Mouse (Mus musculus): ENCODE results near the gene Pdrg1. TPM values are rescaled to one million over a fixed set of nuclear protein-coding genes. Genes with fewer than 3 reads are reported as not detected.

Pdrg1 gene
- total and polyA plus RNA-seq, 3 experiments, result 117 to 127 (median 125) TPM

GRCm38 (mm10) chr2:153015804-153016203, 577 bp upstream of the Pdrg1 start:
- TF ChIP-seq POLR2A (IDR thresholded peaks at IDR 0.05; ENCODE audit: insufficient read depth, low read depth, low read length) (no peak), EP300 (IDR thresholded peaks at IDR 0.05; ENCODE audit: insufficient read depth, low read depth, low read length) (no peak), CTCF (IDR thresholded peaks at IDR 0.05) (no peak)

DNA sequence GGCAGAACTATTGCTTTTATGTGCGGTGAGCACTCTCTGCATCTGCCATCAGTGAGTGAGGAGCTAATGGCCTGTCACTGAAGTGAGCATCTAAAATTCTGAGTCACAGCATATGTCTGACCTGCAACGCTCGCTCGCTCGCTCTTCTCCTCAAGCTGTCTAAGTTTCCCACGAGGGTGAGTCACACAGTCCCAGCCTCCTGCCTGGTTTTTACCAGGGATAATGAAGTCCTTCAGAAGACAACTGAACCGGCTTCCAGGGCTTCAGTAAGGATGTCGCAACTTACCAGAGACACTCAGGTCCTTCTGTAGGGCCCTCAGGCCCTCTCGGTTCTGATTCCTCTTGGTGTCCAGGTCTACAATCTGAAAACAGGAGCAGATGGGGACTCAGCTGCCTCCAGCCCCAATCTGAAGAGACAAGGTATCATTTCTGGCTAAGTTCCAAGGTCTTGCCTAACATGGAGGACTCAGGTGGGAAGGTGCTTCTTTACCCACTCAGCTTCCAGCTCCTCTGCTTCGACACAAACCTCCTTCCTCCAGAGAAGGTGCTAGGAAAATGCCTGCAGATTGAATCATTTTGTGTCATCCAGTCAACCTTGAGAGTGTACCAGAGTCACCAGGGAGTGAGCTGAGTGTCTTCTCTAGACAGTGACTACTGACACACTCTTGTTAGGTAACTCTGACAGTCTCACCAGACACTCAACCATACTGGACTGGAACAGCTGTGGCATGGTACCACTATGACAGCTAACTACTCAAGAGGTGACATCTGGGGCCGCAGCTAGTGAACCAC, 1.3 kb downstream of the Pdrg1 start:
- intact Hi-C loops (cut with DNase I), result loop anchor here (5.0 to 10.0 kb wide), 2 partner anchors 167 to 329 kb away; partner anchors contain the start of genes Mcts2 and Tpx2

More at GRCm38 (mm10) chr2:153015804-153016203, 577 bp upstream of the Pdrg1 start:
- intact Hi-C loops (cut with DNase I), result loop anchor here (1.0 to 10.0 kb wide), 2 partner anchors 102 to 331 kb away; partner anchors contain the start of gene Mcts2
- 28% methylated on average over 8 of the region's 8 CpGs for WGBS
- no peak overlapping the region for H3K9ac ChIP-seq (ENCODE audit: low read depth, low read length)
- no peak for DNase-seq
- no peaks in the 10 kb centered on the region for H3K27me3 ChIP-seq (ENCODE audit: control insufficient read depth, insufficient read depth, low read length)
- H3K36me3 ChIP-seq (ENCODE audit: control insufficient read depth, insufficient read depth, low read length), result no peaks in the 10 kb centered on the region
- no peak overlapping the region; the same call in 1 of the 2 replicates for H3K4me3 ChIP-seq
- H3K27ac ChIP-seq, result no peak overlapping the region
- peaks cover 6% of the 10 kb centered on the region for H3K79me2 ChIP-seq (replicated peaks; ENCODE audit: control insufficient read depth, insufficient read depth, low read length)
- H3K4me1 ChIP-seq (ENCODE audit: control insufficient read depth, insufficient read depth, low read length), result peaks cover 6% of the 10 kb centered on the region

GRCm38 (mm10) chr2:153009192-153009973, 5.8 kb downstream of the Pdrg1 start:
- intact Hi-C loops (cut with DNase I), result no loop called here
- H3K27ac ChIP-seq, result no peak overlapping the region
- peaks cover 1% of the 10 kb centered on the region; the same call in 1 of the 2 replicates for H3K79me2 ChIP-seq (replicated peaks; ENCODE audit: control insufficient read depth, insufficient read depth, low read length)
- no peak overlapping the region for H3K4me3 ChIP-seq
- H3K27me3 ChIP-seq (ENCODE audit: control insufficient read depth, insufficient read depth, low read length), result no peaks in the 10 kb centered on the region
- H3K4me1 ChIP-seq (ENCODE audit: control insufficient read depth, insufficient read depth, low read length), result peaks cover 5% of the 10 kb centered on the region
- H3K36me3 ChIP-seq (ENCODE audit: control insufficient read depth, insufficient read depth, low read length), result no peaks in the 10 kb centered on the region
- TF ChIP-seq CTCF (IDR thresholded peaks at IDR 0.05) (no peak), EP300 (IDR thresholded peaks at IDR 0.05; ENCODE audit: insufficient read depth, low read depth, low read length) (no peak), POLR2A (IDR thresholded peaks at IDR 0.05; ENCODE audit: insufficient read depth, low read depth, low read length) (no peak)
- 81% methylated on average over 12 of the region's 12 CpGs for WGBS
- no peak for DNase-seq
- H3K9ac ChIP-seq (ENCODE audit: low read depth, low read length), result no peak overlapping the region

More for the DNA sequence above, 1.3 kb downstream of the Pdrg1 start:
- TF ChIP-seq CTCF (IDR thresholded peaks at IDR 0.05), result no peak
- no peak for TF ChIP-seq POLR2A (IDR thresholded peaks at IDR 0.05; ENCODE audit: insufficient read depth, low read depth, low read length)
- no peak for TF ChIP-seq EP300 (IDR thresholded peaks at IDR 0.05; ENCODE audit: insufficient read depth, low read depth, low read length)
- no peak overlapping the region for H3K9ac ChIP-seq (ENCODE audit: low read depth, low read length)
- peaks cover 6% of the 10 kb centered on the region for H3K79me2 ChIP-seq (replicated peaks; ENCODE audit: control insufficient read depth, insufficient read depth, low read length)
- no peaks in the 10 kb centered on the region for H3K27me3 ChIP-seq (ENCODE audit: control insufficient read depth, insufficient read depth, low read length)
- H3K4me1 ChIP-seq (ENCODE audit: control insufficient read depth, insufficient read depth, low read length), result peaks cover 6% of the 10 kb centered on the region
- WGBS, result 82% methylated on average over 11 of the region's 11 CpGs
- peak overlapping the region; percentile 76 for H3K4me3 ChIP-seq
- H3K27ac ChIP-seq, result no peak overlapping the region
- no peak for DNase-seq
- no peaks in the 10 kb centered on the region for H3K36me3 ChIP-seq (ENCODE audit: control insufficient read depth, insufficient read depth, low read length)

DNA sequence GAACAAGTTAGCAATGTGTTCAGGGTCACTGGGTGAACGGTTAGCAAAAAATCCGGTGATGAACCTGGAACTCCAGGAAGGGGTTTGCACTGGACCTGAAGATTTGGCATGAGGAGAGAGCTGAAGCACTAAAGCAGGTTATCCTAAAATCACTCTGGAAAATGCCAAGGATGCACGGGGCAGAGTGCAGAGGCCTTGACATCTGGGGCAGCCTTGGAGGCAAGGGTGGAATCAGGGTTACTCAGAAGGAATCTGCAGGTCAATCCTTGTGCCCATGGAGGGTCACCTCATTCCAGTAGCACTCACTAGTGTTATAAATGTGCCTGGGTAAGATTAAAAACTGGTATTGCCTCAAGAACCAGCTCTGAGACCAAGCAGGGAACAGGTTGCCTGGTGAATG, 9.2 kb downstream of the Pdrg1 start:
- H3K79me2 ChIP-seq (replicated peaks; ENCODE audit: control insufficient read depth, insufficient read depth, low read length), result no peaks in the 10 kb centered on the region
- H3K27ac ChIP-seq, result no peak overlapping the region
- TF ChIP-seq EP300 (IDR thresholded peaks at IDR 0.05; ENCODE audit: insufficient read depth, low read depth, low read length), result no peak
- no peak for TF ChIP-seq POLR2A (IDR thresholded peaks at IDR 0.05; ENCODE audit: insufficient read depth, low read depth, low read length)
- TF ChIP-seq CTCF (IDR thresholded peaks at IDR 0.05), result no peak
- no peak for DNase-seq
- H3K4me3 ChIP-seq, result no peak overlapping the region
- intact Hi-C loops (cut with DNase I), result no loop called here
- 91% methylated on average over 3 of the region's 3 CpGs for WGBS
- no peaks in the 10 kb centered on the region for H3K4me1 ChIP-seq (ENCODE audit: control insufficient read depth, insufficient read depth, low read length)
- H3K27me3 ChIP-seq (ENCODE audit: control insufficient read depth, insufficient read depth, low read length), result no peaks in the 10 kb centered on the region
- no peak overlapping the region for H3K9ac ChIP-seq (ENCODE audit: low read depth, low read length)
- no peaks in the 10 kb centered on the region for H3K36me3 ChIP-seq (ENCODE audit: control insufficient read depth, insufficient read depth, low read length)

DNA sequence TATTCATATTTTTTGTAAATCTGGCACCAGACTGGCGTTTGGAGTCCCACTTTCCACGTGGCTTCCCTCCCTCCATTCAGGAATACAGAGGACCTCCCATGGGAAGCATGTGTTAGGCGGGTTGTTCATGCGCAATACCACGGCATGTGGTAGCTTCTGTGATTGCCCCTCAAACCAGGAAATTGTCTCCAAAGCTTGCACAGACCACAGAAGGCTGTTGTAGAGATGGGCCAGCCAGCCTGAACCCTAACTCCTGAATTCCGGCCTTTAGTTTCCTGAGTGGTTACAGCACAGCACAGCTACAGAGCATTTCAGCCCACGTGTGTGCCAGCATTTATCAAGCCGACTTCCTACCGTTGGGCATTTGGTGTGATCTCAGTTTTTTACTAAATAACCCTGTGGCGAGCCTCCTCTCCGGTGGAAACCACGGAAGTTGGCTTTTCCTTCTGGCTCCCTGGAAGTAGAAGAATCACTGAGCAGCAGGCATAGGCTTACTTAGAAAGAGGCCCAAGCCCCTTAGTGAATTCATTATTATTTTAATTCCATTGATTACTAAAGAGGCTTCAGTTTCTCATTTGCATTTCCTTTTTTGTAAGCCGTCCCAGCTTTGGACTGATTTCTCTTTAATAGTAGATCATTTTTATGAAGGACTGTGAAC, 11.4 kb downstream of the Pdrg1 start:
- intact Hi-C loops (cut with DNase I), result no loop called here
- H3K27ac ChIP-seq, result no peak overlapping the region

More for the DNA sequence above, 11.4 kb downstream of the Pdrg1 start:
- no peaks in the 10 kb centered on the region for H3K79me2 ChIP-seq (replicated peaks; ENCODE audit: control insufficient read depth, insufficient read depth, low read length)
- H3K4me3 ChIP-seq, result no peak overlapping the region
- no peaks in the 10 kb centered on the region for H3K36me3 ChIP-seq (ENCODE audit: control insufficient read depth, insufficient read depth, low read length)
- H3K27me3 ChIP-seq (ENCODE audit: control insufficient read depth, insufficient read depth, low read length), result no peaks in the 10 kb centered on the region
- DNase-seq, result no peak
- no peak overlapping the region for H3K9ac ChIP-seq (ENCODE audit: low read depth, low read length)
- H3K4me1 ChIP-seq (ENCODE audit: control insufficient read depth, insufficient read depth, low read length), result no peaks in the 10 kb centered on the region
- 44% methylated on average over 13 of the region's 13 CpGs for WGBS
- TF ChIP-seq POLR2A (IDR thresholded peaks at IDR 0.05; ENCODE audit: insufficient read depth, low read depth, low read length) (no peak), EP300 (IDR thresholded peaks at IDR 0.05; ENCODE audit: insufficient read depth, low read depth, low read length) (no peak), CTCF (IDR thresholded peaks at IDR 0.05) (no peak)
